Mouse (Mus musculus): ENCODE data around the gene Ndc1. TPM values are rescaled to one million over a fixed set of nuclear protein-coding genes. Genes with fewer than 3 reads are reported as not detected.

Ndc1 gene
- total and polyA plus RNA-seq, 3 experiments: 10.2 to 15.4 (median 11.3) TPM

DNA sequence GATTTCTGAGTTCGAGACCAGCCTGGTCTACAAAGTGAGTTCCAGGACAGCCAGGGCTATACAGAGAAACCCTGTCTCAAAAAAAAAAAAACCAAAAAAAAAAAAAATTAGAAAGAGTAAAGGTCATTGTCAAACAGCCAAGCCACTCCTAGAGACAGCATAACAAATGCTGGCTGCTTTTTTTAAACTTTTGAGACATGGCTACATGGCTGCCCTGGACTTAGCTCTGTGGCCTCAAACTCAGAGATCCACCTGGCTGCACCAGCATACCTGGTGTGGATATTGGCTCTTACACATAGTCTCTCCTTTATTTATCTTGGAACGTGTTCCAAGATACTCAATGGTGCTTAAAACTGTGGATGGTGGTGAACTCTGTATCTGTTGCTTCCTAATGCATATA, 20.7 kb downstream of the Ndc1 start:
- intact Hi-C loops (cut with DNase I): no loop called here
- 90% methylated on average over 2 of the region's 2 CpGs for WGBS
- no peak overlapping the region for H3K4me3 ChIP-seq
- H3K27me3 ChIP-seq (ENCODE audit: control insufficient read depth, insufficient read depth, low read length): no peaks in the 10 kb centered on the region
- no peak overlapping the region for H3K9ac ChIP-seq (ENCODE audit: low read depth, low read length)
- no peaks in the 10 kb centered on the region for H3K79me2 ChIP-seq (replicated peaks; ENCODE audit: control insufficient read depth, insufficient read depth, low read length)
- no peak for DNase-seq
- no peak overlapping the region for H3K27ac ChIP-seq
- no peaks in the 10 kb centered on the region for H3K4me1 ChIP-seq (ENCODE audit: control insufficient read depth, insufficient read depth, low read length)
- no peaks in the 10 kb centered on the region for H3K36me3 ChIP-seq (ENCODE audit: control insufficient read depth, insufficient read depth, low read length)
- no peak for TF ChIP-seq POLR2A (IDR thresholded peaks at IDR 0.05; ENCODE audit: insufficient read depth, low read depth, low read length)
- no peak for TF ChIP-seq CTCF (IDR thresholded peaks at IDR 0.05)
- no peak for TF ChIP-seq EP300 (IDR thresholded peaks at IDR 0.05; ENCODE audit: insufficient read depth, low read depth, low read length)

DNA sequence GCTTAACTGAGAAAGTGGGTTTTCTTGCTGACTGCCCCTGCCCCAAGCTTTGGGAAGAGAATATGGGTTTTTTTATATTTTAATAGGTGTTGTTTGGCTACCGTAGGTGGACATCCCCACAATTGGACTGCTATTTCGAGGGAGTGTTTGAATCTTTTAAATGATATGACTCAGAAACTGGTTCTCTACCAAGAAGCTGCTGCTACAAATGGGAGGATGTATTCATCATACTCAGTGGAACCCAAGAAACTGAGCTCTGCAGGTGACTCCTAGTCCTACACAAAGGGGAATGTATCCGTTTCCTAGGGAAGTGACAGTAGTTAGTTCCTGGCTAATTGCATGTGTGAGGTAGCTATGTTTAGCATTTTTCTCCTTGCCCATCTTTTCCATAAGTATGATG, 21.8 kb downstream of the Ndc1 start:
- Histone ChIP-seq H3K79me2 (replicated peaks; ENCODE audit: control insufficient read depth, insufficient read depth, low read length) (no peaks in the 10 kb centered on the region), H3K4me3 (no peak overlapping the region), H3K4me1 (ENCODE audit: control insufficient read depth, insufficient read depth, low read length) (no peaks in the 10 kb centered on the region), H3K27ac (no peak overlapping the region), H3K9ac (ENCODE audit: low read depth, low read length) (no peak overlapping the region), H3K36me3 (ENCODE audit: control insufficient read depth, insufficient read depth, low read length) (no peaks in the 10 kb centered on the region), H3K27me3 (ENCODE audit: control insufficient read depth, insufficient read depth, low read length) (no peaks in the 10 kb centered on the region)
- no peak for DNase-seq
- whole genome bisulfite sequencing: 94% methylated on average over 3 of the region's 3 CpGs
- intact Hi-C loops (cut with DNase I): no loop called here
- no peak for TF ChIP-seq POLR2A (IDR thresholded peaks at IDR 0.05; ENCODE audit: insufficient read depth, low read depth, low read length)
- no peak for TF ChIP-seq CTCF (IDR thresholded peaks at IDR 0.05)
- TF ChIP-seq EP300 (IDR thresholded peaks at IDR 0.05; ENCODE audit: insufficient read depth, low read depth, low read length): no peak

DNA sequence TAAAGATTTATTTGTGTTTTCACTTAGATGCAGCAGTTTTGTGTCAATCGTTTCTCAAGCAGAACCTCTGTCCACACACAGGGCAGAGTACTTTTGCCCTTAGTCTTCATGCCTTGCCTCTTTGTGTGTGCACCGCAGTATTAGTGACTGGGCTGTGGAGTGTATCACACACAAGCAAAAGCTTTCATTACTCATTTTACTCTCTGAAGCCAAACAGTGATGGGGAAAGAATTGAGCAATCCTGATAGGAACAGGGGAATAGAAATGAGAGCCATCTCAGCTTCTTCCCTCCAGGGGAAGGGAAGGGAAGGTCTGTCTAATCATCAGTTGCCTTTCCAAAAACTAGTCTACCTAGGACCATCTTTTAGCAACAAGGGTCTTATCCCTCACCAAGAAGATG, 26.2 kb downstream of the Ndc1 start:
- Histone ChIP-seq H3K4me1 (ENCODE audit: control insufficient read depth, insufficient read depth, low read length) (no peaks in the 10 kb centered on the region), H3K27me3 (ENCODE audit: control insufficient read depth, insufficient read depth, low read length) (no peaks in the 10 kb centered on the region), H3K4me3 (no peak overlapping the region), H3K9ac (ENCODE audit: low read depth, low read length) (no peak overlapping the region), H3K79me2 (replicated peaks; ENCODE audit: control insufficient read depth, insufficient read depth, low read length) (no peaks in the 10 kb centered on the region), H3K36me3 (ENCODE audit: control insufficient read depth, insufficient read depth, low read length) (no peaks in the 10 kb centered on the region), H3K27ac (no peak overlapping the region)
- 95% methylated on average over 2 of the region's 2 CpGs for WGBS
- no peak for DNase-seq
- no peak for TF ChIP-seq CTCF (IDR thresholded peaks at IDR 0.05)
- no peak for TF ChIP-seq POLR2A (IDR thresholded peaks at IDR 0.05; ENCODE audit: insufficient read depth, low read depth, low read length)
- no peak for TF ChIP-seq EP300 (IDR thresholded peaks at IDR 0.05; ENCODE audit: insufficient read depth, low read depth, low read length)
- intact Hi-C loops (cut with DNase I): no loop called here

DNA sequence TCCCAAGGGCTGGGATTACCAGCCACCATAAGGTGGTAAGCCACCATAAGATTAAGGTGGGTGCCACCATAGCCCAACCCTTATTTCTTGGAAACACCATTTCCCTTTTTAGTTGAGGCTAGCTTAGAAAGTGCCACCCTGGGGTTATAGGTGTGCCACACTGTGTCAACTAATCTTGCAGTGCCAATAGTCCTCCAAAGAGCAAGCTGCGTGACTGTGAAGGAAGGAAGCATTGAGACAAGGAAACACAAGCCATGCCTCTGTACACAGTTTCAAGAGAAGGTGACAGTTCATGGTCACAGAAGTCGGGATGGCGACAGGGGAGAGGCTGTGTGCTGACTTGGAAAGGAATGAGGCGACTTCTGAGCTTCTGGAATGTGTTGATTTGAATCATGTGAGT, 52.6 kb downstream of the Ndc1 start:
- H3K27ac ChIP-seq: no peak overlapping the region
- H3K36me3 ChIP-seq (ENCODE audit: control insufficient read depth, insufficient read depth, low read length): no peaks in the 10 kb centered on the region
- H3K79me2 ChIP-seq (replicated peaks; ENCODE audit: control insufficient read depth, insufficient read depth, low read length): no peaks in the 10 kb centered on the region
- no peaks in the 10 kb centered on the region for H3K4me1 ChIP-seq (ENCODE audit: control insufficient read depth, insufficient read depth, low read length)
- H3K4me3 ChIP-seq: no peak overlapping the region
- 74% methylated on average over 4 of the region's 4 CpGs for WGBS
- no peak for TF ChIP-seq POLR2A (IDR thresholded peaks at IDR 0.05; ENCODE audit: insufficient read depth, low read depth, low read length)
- no peak for TF ChIP-seq CTCF (IDR thresholded peaks at IDR 0.05)
- no peak for TF ChIP-seq EP300 (IDR thresholded peaks at IDR 0.05; ENCODE audit: insufficient read depth, low read depth, low read length)
- no peak for DNase-seq
- intact Hi-C loops (cut with DNase I): loop anchor here (5.0 kb wide), 1 partner anchor 217 kb away; no protein-coding TSS in a partner anchor
- H3K27me3 ChIP-seq (ENCODE audit: control insufficient read depth, insufficient read depth, low read length): no peaks in the 10 kb centered on the region
- no peak overlapping the region for H3K9ac ChIP-seq (ENCODE audit: low read depth, low read length)

DNA sequence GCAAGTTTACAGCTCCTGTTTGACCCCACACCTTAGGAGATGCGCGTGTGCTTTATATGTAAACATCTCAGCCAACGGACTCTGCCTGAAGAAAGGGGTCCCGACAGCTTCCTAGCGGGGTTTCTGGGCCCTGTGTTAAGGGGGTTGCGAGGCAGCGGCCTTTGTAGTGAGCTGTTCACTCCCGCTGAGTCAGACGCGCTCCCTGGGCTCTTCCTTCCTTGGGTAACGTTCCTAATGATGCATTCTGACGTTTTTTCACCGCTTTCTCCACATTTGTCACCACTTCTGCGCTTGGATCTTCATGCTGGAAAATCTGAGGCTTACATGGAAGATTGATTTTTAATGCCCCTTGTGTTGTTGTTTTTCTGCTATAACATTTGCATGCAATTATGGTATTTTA, 54.1 kb downstream of the Ndc1 start:
- no peak overlapping the region for H3K27ac ChIP-seq
- TF ChIP-seq CTCF (IDR thresholded peaks at IDR 0.05) (no peak), POLR2A (IDR thresholded peaks at IDR 0.05; ENCODE audit: insufficient read depth, low read depth, low read length) (no peak), EP300 (IDR thresholded peaks at IDR 0.05; ENCODE audit: insufficient read depth, low read depth, low read length) (no peak)
- no peaks in the 10 kb centered on the region for H3K4me1 ChIP-seq (ENCODE audit: control insufficient read depth, insufficient read depth, low read length)
- no peak overlapping the region for H3K9ac ChIP-seq (ENCODE audit: low read depth, low read length)
- no peaks in the 10 kb centered on the region for H3K36me3 ChIP-seq (ENCODE audit: control insufficient read depth, insufficient read depth, low read length)
- WGBS: 9% methylated on average over 14 of the region's 14 CpGs
- no peaks in the 10 kb centered on the region for H3K79me2 ChIP-seq (replicated peaks; ENCODE audit: control insufficient read depth, insufficient read depth, low read length)
- no peak overlapping the region for H3K4me3 ChIP-seq
- intact Hi-C loops (cut with DNase I): loop anchor here (1.0 to 5.0 kb wide), 2 partner anchors 216 to 232 kb away; no protein-coding TSS in a partner anchor
- no peaks in the 10 kb centered on the region for H3K27me3 ChIP-seq (ENCODE audit: control insufficient read depth, insufficient read depth, low read length)
- no peak for DNase-seq

DNA sequence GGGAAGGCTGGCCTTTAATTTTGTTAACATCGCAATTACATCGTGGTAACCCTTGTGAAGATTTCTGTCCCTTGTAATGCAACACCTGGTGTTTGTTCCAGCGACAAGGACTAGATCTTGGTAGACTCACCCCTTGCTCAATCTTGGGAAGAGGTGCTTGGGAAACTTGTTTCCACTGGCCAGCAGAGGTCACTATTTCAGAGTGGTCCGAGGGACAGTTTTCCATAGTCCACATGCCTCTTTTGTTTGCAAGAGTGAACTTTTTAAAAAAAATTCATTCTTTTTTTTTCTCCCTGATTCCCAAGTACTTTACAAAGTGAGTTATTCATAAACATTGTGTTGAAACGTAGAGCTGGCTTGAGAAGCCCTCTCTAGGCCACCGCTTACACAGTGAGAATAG, 54.6 kb downstream of the Ndc1 start:
- no peak for DNase-seq
- H3K79me2 ChIP-seq (replicated peaks; ENCODE audit: control insufficient read depth, insufficient read depth, low read length): no peaks in the 10 kb centered on the region
- intact Hi-C loops (cut with DNase I): loop anchor here (1.0 to 5.0 kb wide), 2 partner anchors 215 to 231 kb away; no protein-coding TSS in a partner anchor
- H3K4me3 ChIP-seq: no peak overlapping the region
- WGBS: 22% methylated on average over 6 of the region's 6 CpGs
- H3K27ac ChIP-seq: no peak overlapping the region
- H3K36me3 ChIP-seq (ENCODE audit: control insufficient read depth, insufficient read depth, low read length): no peaks in the 10 kb centered on the region
- TF ChIP-seq POLR2A (IDR thresholded peaks at IDR 0.05; ENCODE audit: insufficient read depth, low read depth, low read length): no peak
- no peak for TF ChIP-seq EP300 (IDR thresholded peaks at IDR 0.05; ENCODE audit: insufficient read depth, low read depth, low read length)
- TF ChIP-seq CTCF (IDR thresholded peaks at IDR 0.05): peak; percentile 76
- H3K27me3 ChIP-seq (ENCODE audit: control insufficient read depth, insufficient read depth, low read length): no peaks in the 10 kb centered on the region
- no peak overlapping the region for H3K9ac ChIP-seq (ENCODE audit: low read depth, low read length)
- no peaks in the 10 kb centered on the region for H3K4me1 ChIP-seq (ENCODE audit: control insufficient read depth, insufficient read depth, low read length)

All from heart, adult 2 months (tissue).